Mouse (Mus musculus): ENCODE data around the gene Cnga4.
A peak's percentile ranks its signal among the peaks of the same experiment; 100 is the strongest.
"Not testable (repeated sequence)": the region's sequence is repeated elsewhere in the genome, so short reads cannot be mapped to it uniquely, and the experiment has no call there.

The Cnga4 gene

DNA sequence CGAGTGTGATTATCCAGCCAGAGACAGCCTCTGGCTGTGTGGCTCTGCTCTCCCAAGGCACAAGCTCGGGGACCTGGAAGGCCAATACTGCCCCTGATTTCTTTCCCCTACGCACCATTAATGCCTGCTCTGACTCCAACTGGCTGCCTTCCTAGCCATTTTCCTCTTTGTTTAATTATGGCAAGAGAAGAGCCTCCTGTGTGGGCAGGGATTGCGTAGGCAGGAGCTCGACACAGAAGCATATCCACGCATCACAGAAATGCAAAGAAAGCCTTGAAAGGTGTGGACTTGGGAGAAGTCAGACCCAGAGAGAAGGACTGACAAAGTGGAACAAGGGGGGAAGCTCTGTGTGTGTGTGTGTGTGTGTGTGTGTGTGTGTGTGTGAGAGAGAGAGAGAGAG, 10.0 kb downstream of the Cnga4 start:
- peak; percentile 28 for ATAC-seq (ENCODE audit: low TSS enrichment)

DNA sequence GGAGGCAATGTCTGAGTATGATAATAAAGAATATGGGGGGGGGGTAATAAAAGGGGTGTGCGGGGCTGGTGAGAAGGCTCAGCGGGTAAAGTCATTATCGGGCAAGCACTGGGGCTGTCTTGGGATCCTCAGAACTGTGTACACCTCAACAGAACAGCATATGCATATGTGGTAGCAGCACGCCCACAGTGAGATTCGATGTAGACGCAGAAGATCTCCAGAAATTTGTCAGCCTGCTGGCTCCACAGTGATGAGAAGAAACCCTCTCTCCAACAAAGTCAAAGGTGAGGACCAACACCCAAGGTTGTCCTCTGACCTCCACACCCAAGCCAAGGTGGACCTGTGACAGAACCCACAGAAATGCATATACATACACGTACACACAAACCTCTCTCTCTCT, 12.2 kb downstream of the Cnga4 start:
- ATAC-seq (ENCODE audit: low TSS enrichment) = peak; percentile 80; the same call in 1 of the 2 replicates

DNA sequence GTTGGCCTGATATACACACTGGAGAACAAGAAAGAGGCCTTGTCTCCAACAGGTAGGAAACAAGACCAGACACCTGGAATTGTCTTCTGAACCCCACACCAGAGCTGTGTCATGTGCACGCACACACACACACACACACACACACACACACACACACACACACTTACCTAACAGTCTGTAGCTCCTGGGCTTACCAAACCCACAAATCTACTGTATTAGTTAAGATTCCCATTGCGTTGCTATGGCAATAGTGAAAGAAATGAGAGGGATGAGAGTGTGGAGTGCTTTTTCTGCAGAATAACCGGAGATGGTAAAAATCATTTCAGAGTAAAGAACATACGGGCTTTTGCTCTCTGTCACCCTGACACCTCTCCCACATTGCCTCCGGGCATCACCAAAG, 13.7 kb downstream of the Cnga4 start:
- 0 out of 2 replicates have a peak, but pooled peaks have one; percentile 29 for ATAC-seq (ENCODE audit: low TSS enrichment)

DNA sequence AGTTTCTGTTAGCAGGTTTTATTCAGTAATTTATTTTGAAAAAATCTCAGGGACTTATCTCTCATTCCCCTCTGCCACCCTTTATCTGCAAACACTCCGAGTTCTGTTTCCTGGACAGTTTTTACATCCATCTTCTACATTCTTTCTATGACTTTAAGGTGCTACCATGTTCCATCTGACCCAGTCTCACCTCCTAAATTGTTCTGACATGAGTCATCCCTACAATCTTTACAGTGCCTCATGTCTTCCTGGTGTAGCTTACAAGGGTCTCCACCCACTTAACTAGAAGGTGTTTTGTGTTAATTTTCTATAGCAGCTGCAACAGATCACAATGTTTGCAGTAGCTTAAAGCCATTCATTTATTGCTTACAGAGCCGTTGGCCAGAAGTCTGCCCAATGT, 16.5 kb downstream of the Cnga4 start:
- ATAC-seq (ENCODE audit: low TSS enrichment) = no peak

DNA sequence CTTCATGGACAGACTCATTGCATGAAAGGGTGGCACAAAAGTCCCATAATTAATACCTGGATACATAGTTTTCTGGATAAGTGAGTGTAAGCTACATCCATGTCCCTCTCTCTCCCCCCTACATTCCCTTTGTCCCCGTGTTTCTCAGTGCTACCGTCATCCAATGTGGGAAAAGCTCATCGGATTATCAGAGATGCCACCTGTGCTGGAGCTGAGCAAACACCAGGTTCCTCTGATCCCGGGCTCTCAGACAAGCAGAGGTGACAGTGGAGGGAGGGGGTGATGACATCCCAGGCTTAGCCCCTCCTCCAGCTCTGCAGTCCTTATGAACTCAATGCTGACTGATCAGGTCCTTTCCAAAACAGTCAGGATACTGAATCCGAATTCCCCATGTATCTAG, 20.0 kb downstream of the Cnga4 start:
- no peak for ATAC-seq (ENCODE audit: low TSS enrichment)

DNA sequence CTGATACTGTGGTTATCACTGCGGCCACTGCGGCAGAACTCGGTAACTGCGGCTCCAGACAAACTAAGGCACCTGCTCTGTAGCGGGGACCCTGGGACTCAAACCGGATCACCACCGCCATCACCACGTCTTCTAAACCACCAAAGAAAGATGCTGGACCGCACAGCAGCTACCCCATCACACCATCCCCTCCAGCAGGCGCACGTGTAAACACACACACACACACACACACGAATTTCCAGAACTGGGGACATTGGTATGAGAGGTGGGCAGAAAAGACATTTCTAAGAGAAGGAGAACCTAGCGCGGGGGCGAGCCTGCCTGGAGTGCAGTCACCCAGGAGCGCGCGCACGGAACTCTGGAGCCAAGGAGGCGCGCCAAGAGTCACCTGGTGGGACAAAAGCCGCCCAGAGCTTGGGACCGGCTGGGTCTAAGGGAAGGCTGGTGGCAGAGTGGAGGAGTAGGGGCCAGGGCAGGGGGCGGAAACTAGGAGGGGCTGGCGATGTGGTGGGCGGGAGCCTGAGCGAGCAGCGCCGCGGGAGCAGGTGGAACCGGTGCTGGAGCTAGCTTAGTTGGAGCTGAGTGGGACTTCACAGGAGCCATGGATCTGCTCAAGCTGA, 21.2 kb downstream of the Cnga4 start, which contains the start of gene Cckbr:
Cckbr (plus strand) TSS at position 308 of the 620 bp plus-strand sequence.
- peak; percentile 58 for ATAC-seq (ENCODE audit: low TSS enrichment)

DNA sequence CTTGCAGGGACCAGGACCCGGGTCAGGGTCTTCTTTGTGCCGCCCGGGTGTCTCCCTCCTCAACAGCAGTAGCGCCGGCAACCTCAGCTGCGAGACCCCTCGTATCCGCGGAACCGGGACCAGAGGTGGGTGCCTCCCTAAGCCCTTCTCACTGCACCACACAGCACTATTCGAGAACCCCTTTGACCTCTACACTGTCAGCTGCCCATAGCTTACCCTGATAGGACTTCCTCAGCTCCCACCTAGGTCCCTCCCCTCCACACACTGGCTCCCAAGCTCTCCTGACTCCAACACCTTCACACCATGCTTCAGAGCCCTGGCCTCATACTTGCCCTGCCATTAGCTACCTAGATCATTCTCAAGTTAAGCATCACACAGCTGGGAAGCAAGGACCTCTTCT, 21.7 kb downstream of the Cnga4 start:
- ATAC-seq (ENCODE audit: low TSS enrichment) = peak; percentile 14; the same call in 1 of the 2 replicates

DNA sequence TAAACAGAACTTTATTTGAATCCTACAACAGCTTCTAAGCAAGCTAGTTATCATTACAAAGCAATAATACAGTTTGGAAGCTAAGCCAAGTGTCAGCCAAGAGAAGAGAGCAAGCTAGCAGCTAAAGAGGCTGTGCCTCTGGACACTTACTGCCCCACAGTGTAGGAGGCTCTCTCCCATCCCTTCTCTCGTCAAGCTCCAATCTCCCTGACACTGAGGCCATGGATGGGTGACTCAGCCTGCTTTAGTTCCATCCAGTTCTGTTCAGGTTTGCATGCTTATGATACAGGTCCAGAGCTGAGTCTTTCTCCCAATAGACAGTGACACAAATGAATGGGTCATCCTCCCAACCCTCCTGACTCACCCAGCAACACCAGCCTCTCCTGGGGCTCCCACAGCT, 27.7 kb downstream of the Cnga4 start:
- no peak for ATAC-seq (ENCODE audit: low TSS enrichment)

DNA sequence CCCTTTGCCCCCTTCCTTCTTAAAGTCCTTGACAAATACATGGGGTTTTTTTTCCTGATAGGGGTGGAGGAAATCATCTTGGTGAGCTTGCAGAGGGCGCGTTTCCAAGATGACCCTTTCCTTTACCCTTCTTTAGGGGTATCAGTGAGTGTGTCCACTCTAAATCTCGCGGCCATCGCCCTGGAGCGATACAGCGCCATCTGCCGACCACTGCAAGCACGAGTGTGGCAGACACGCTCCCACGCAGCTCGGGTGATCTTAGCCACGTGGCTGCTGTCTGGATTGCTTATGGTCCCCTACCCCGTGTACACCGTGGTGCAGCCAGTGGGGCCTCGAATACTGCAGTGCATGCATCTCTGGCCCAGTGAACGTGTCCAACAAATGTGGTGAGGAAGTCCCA, 29.5 kb downstream of the Cnga4 start:
- no peak for ATAC-seq (ENCODE audit: low TSS enrichment)

DNA sequence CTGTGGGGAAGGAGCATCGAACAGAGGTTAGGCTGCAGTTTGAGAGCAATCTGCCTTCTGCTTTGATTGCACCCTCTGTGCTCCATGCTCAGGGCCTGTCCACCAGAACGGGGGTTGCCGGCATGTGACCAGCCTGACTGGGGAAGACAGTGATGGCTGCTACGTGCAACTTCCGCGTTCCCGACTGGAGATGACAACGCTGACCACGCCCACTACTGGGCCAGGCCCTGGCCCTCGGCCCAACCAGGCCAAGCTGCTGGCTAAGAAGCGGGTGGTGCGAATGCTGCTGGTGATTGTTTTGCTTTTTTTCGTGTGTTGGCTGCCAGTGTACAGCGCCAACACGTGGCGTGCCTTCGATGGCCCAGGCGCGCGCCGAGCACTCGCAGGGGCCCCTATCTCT, 30.4 kb downstream of the Cnga4 start:
- no peak for ATAC-seq (ENCODE audit: low TSS enrichment)

DNA sequence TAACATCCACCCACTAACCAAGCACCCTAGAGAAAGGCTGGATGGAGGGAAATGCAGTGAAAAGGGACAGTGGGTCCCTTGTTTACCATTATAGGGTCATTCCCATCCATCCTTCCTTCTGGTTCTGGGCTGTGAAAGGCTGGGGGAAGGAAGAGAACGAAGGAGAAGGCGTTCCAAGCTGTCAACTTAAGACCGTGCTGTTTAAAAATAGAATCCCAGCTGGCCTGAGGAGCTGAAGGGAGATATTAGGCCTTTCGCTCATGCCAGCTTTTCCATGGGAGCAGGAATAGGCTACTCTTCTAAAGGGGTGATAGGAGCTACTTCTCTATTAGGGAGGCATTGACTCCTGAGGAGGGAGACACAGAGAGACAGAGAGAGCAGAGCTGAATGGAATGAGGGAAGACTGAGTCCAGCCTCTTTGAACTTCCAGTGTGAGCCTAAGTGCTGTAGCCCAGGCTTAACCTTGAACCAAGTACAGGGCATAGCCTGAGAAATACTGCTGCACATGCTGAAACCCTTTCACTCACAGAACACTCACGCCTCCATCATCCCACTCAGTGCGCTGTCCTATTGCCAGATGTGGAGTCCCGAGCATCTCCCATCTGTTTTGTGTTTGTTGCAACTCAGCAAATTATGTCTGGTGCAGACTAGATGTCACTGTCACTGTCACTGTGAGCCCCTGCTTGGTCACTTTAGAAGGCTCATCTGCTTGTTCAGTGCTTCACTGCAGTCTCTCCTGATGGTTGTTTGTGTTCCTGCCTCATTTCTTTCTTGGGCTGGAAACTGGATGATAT, 33.8 kb downstream of the Cnga4 start:
- peak; percentile 64 for ATAC-seq (ENCODE audit: low TSS enrichment)

DNA sequence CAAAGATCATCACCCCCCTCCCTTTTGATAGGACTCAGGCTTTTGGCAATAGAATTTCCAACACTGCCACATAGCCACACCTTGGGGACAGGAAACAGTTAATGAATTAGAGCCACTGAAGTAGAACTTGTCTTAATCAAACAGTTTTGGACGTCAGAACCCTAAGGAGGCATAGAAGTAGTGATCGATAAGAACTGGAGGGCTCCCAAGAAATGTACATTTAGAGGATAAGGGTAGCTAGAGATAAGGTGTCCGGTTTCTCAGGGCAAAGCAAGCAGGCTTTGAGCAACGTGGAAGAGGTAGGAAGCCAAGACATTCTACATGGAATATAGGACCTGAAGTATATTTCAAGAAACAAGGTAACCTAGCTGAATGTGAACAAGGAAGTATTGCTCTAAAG, 37.1 kb downstream of the Cnga4 start:
- ATAC-seq (ENCODE audit: low TSS enrichment) = no peak

DNA sequence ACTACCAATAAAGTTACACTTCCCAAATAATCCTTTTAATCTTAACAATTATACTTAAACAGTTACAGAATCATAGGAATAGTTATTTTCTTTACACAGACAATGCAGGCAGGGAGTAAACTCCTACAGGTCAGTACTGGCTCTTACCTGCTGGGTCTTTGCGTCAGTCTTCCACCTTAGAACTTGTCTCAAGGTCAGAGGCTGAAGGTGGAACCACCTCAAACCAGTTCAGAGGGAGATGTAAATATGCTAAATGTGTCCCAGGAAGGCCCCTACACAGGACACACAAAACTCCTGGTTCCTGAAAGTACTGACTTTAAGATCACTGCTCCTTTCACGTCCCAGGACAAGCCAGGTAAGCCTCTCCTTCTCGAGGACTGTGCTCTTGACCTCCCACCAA, 40.7 kb downstream of the Cnga4 start:
- ATAC-seq (ENCODE audit: low TSS enrichment) = no peak

DNA sequence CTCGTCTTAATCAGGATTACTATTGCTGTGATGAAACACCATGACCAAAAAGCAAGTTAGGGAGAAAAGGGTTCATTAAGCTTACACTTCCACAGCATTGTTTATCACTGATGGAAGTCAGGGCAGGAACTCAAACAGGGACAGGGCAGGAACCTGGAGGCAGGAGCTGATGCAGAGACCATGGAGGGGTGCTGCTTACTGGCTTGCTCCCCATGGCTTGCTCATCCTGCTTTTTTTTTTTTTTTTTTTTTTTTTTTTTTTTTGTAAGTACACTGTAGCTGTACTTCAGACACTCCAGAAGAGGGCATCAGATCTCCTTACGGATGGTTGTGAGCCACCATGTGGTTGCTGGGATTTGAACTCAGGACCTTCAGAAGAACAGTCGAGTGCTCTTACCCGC, 49.0 kb downstream of the Cnga4 start:
- not testable (repeated sequence) for ATAC-seq (ENCODE audit: low TSS enrichment)
